Mouse (Mus musculus) forebrain, embryonic 10.5 days (tissue): ENCODE measurements at regions not wholly inside any gene's neighbourhood (a gene's known extent, or its start where the extent isn't known, plus 50 kb on each side); places are given as distances from the start of the nearest gene placed in this dataset.
"Not testable (repeated sequence)": the region's sequence is repeated elsewhere in the genome, so short reads cannot be mapped to it uniquely, and the experiment has no call there.

ENCODE experiments used
- DNase-seq: peaks from one replicate; pipeline ENCODE4 v3.0.0-alpha.2; 2017; ENCODE audit warnings: low spot score; ENCODE audit errors: extremely low spot score
- H3K27ac ChIP-seq: fragments of 300-500 bp; sonication (generic); 2 replicates; pipeline ENCODE4 v1.5.1; 2016; ENCODE audit warnings: mild to moderate bottlenecking
- H3K27me3 ChIP-seq: fragments of 300-500 bp; sonication (generic); 2 replicates; pipeline ENCODE4 v1.6.1; 2016; ENCODE audit warnings: mild to moderate bottlenecking; ENCODE audit not compliant: poor library complexity, severe bottlenecking
- H3K36me3 ChIP-seq: fragments of 300-500 bp; sonication (generic); replicated peaks from 2 replicates; pipeline ENCODE4 v1.6.1; 2016; ENCODE audit warnings: mild to moderate bottlenecking, moderate library complexity
- H3K4me1 ChIP-seq: fragments of 300-500 bp; sonication (generic); 2 replicates; pipeline ENCODE4 v1.6.1; 2016
- H3K4me3 ChIP-seq: fragments of 300-500 bp; sonication (generic); 2 replicates; pipeline ENCODE4 v1.5.1; 2016; ENCODE audit warnings: mild to moderate bottlenecking, moderate library complexity
- H3K9me3 ChIP-seq: fragments of 300-500 bp; sonication (generic); 2 replicates; pipeline ENCODE4 v1.6.1; 2016; ENCODE audit warnings: mild to moderate bottlenecking, moderate library complexity
- WGBS: fragments of 180-500 bp; shearing (Covaris S2); methylation state at CpG from one replicate; pipeline ENCODE4 v1.1.7; 2016; 5-methylcytosine and 5-hydroxymethylcytosine counted together

DNA sequence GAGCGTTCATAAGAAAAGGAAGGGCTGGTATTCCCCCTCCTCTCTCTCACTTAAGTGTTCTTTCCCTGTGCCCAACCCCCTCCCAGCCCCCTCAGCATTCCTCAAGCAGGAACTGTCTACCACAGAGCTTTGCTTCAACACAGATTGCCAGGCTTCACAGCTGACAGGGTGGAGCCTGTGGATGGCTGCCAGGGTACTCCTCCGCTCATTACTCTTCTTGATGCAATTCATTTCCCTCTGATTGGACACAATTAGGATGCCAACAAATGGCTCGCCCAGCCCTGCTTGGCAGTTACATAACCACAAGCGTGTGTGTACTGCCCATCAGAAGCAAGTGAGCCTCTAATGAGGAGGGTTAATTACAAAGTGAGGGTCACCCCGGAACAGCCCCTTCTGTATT lies 116.5 kb upstream of the Galnt18 start:
- H3K4me1 ChIP-seq, result no peaks in the 10 kb centered on the region
- 77% methylated on average over 5 of the region's 5 CpGs for WGBS
- H3K27me3 ChIP-seq, result no peaks in the 10 kb centered on the region
- H3K4me3 ChIP-seq, result no peak overlapping the region
- H3K36me3 ChIP-seq, result no peaks in the 10 kb centered on the region
- H3K27ac ChIP-seq, result no peak overlapping the region
- DNase-seq, result no peak
- H3K9me3 ChIP-seq, result no peaks in the 10 kb centered on the region

GRCm38 (mm10) chr7:111882991-111883390 lies 103.2 kb upstream of the Galnt18 start:
- WGBS, result 88% methylated on average over 2 of the region's 2 CpGs
- Histone ChIP-seq H3K4me1 (0 out of 2 replicates have a peak, but pooled peaks cover 4% of the 10 kb centered on the region), H3K27me3 (no peaks in the 10 kb centered on the region), H3K27ac (no peak overlapping the region), H3K4me3 (no peak overlapping the region), H3K9me3 (no peaks in the 10 kb centered on the region), H3K36me3 (no peaks in the 10 kb centered on the region)
- no peak for DNase-seq

GRCm38 (mm10) chr7:111880067-111880675 lies 100.4 kb upstream of the Galnt18 start:
- no peaks in the 10 kb centered on the region for H3K9me3 ChIP-seq
- DNase-seq, result no peak
- H3K4me3 ChIP-seq, result no peak overlapping the region
- H3K36me3 ChIP-seq, result no peaks in the 10 kb centered on the region
- 0 out of 2 replicates have a peak, but pooled peaks cover 4% of the 10 kb centered on the region for H3K4me1 ChIP-seq
- no peaks in the 10 kb centered on the region for H3K27me3 ChIP-seq
- no peak overlapping the region for H3K27ac ChIP-seq
- WGBS, result 87% methylated on average over 4 of the region's 4 CpGs

GRCm38 (mm10) chr7:111877591-111877990 lies 97.8 kb upstream of the Galnt18 start:
- Histone ChIP-seq H3K4me3 (no peak overlapping the region), H3K36me3 (no peaks in the 10 kb centered on the region), H3K4me1 (0 out of 2 replicates have a peak, but pooled peaks cover 4% of the 10 kb centered on the region), H3K9me3 (no peaks in the 10 kb centered on the region), H3K27ac (no peak overlapping the region), H3K27me3 (no peaks in the 10 kb centered on the region)
- WGBS, result 94% methylated on average over 1 of the region's 1 CpGs
- no peak for DNase-seq

DNA sequence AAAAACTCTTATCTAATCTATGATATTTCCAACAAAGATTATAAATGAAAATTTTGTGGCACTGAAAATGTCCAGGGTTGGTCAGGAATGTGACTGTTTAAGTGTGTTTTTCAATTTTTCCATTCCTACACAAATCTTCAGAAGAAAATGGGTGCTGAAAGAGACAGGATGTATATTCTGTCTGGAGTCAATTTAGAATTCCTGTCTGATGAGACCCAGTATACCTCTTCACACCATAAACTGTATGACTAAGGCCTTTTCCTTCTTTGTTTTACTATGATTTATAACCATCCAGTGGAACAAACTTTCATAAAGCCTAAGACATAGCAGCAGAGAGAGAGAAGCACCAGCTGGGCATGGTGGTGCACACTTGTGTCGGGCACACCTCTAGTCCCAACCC lies 96.2 kb upstream of the Galnt18 start:
- Histone ChIP-seq H3K27ac (no peak overlapping the region), H3K36me3 (no peaks in the 10 kb centered on the region), H3K4me1 (0 out of 2 replicates have a peak, but pooled peaks cover 4% of the 10 kb centered on the region), H3K4me3 (no peak overlapping the region), H3K9me3 (no peaks in the 10 kb centered on the region), H3K27me3 (no peaks in the 10 kb centered on the region)
- no peak for DNase-seq
- WGBS, result 85% methylated on average over 1 of the region's 1 CpGs

DNA sequence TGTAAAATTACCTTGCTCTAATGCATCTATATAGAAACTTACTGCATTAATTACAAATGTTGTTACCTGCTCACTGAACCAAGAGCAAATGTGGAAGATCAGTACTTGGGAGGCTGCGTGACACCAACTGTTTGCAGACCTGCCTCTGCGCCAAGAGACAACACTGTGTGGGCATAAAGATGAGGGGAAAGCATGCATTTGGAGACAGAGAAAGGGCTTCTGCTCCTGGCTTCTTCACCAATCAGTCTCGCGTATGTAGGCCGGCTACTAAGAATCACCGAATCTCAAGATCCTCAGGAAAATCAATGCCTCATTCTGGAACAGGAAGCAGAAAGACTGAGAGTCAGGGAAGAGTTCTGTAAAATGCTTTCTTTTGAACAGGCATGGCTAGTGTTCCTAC lies 89.6 kb upstream of the Galnt18 start:
- no peaks in the 10 kb centered on the region for H3K36me3 ChIP-seq
- 98% methylated on average over 6 of the region's 6 CpGs for WGBS
- no peak overlapping the region for H3K4me3 ChIP-seq
- H3K4me1 ChIP-seq, result no peaks in the 10 kb centered on the region
- no peaks in the 10 kb centered on the region for H3K27me3 ChIP-seq
- no peak for DNase-seq
- no peaks in the 10 kb centered on the region for H3K9me3 ChIP-seq
- H3K27ac ChIP-seq, result no peak overlapping the region

DNA sequence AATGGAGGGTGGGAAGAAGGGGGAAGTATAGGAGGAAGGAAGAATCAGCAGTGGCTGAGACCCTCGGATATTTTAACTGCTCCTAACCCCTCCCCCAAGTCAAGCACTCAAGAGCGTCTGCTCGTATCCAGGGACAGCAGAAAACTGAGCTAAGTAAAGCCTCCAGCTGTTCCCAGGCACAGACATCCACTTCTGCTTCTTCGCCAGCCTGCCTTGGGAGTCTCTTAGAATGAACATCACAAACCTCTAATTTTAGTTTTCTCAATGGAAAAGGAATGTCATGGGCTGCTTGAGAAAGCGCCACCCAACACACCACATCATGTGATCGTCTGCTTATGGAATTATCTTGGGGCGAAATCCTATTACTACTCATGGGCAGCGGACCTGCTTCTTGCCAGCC lies 83.3 kb upstream of the Galnt18 start:
- 78% methylated on average over 8 of the region's 8 CpGs for WGBS

GRCm38 (mm10) chr7:111858291-111858690 lies 78.5 kb upstream of the Galnt18 start:
- not testable (repeated sequence) for DNase-seq, H3K27ac ChIP-seq, H3K36me3 ChIP-seq, H3K4me3 ChIP-seq, H3K27me3 ChIP-seq, H3K4me1 ChIP-seq, H3K9me3 ChIP-seq
- WGBS, result 90% methylated on average over 8 of the region's 8 CpGs

More for the DNA sequence above, 83.3 kb upstream of the Galnt18 start:
- Histone ChIP-seq H3K27me3 (no peaks in the 10 kb centered on the region), H3K36me3 (no peaks in the 10 kb centered on the region), H3K4me3 (no peak overlapping the region), H3K4me1 (no peaks in the 10 kb centered on the region), H3K9me3 (no peaks in the 10 kb centered on the region), H3K27ac (no peak overlapping the region)
- DNase-seq, result no peak

- WGBS, result 85% methylated on average over 5 of the region's 5 CpGs
- DNase-seq, result no peak
- H3K4me1 ChIP-seq, result no peaks in the 10 kb centered on the region
- H3K27me3 ChIP-seq, result no peaks in the 10 kb centered on the region
- H3K4me3 ChIP-seq, result no peak overlapping the region
- no peaks in the 10 kb centered on the region for H3K9me3 ChIP-seq
- H3K27ac ChIP-seq, result no peak overlapping the region
- H3K36me3 ChIP-seq, result no peaks in the 10 kb centered on the region
Observed at GRCm38 (mm10) chr7:111856977-111857376, 77.2 kb upstream of the Galnt18 start.

GRCm38 (mm10) chr7:111855309-111855708 lies 75.5 kb upstream of the Galnt18 start:
- Histone ChIP-seq H3K4me3 (no peak overlapping the region), H3K36me3 (no peaks in the 10 kb centered on the region), H3K9me3 (no peaks in the 10 kb centered on the region), H3K4me1 (no peaks in the 10 kb centered on the region), H3K27ac (no peak overlapping the region), H3K27me3 (no peaks in the 10 kb centered on the region)
- WGBS, result 77% methylated on average over 3 of the region's 3 CpGs
- DNase-seq, result no peak

DNA sequence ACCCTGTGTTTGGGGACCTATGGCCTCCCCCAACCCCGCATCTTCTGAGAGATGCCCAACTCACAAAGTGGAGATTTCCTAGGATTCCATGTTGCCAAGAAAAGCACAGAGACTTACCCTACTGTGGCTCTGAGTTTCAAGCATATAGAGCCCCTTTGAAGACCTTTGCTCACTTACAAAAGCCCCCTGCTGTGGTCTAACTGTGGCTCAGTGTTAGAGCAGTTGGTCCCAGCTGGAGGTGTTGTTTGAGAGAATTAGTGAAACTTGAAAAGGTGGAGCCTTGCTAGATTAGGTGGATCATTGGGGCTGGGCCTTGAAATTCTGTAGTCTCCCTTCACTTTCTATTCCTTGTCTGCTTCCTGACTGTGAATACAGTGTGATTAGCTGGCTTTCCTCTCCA lies 66.6 kb upstream of the Galnt18 start:
- no peak for DNase-seq
- no peaks in the 10 kb centered on the region for H3K9me3 ChIP-seq
- H3K4me1 ChIP-seq, result peaks cover 5% of the 10 kb centered on the region; the same call in 1 of the 2 replicates
- no peak overlapping the region for H3K27ac ChIP-seq
- H3K27me3 ChIP-seq, result no peaks in the 10 kb centered on the region
- no peaks in the 10 kb centered on the region for H3K36me3 ChIP-seq
- H3K4me3 ChIP-seq, result no peak overlapping the region
- 25% methylated on average over 1 of the region's 1 CpGs for WGBS

- Histone ChIP-seq H3K27me3 (no peaks in the 10 kb centered on the region), H3K4me1 (peaks cover 5% of the 10 kb centered on the region; the same call in 1 of the 2 replicates), H3K27ac (no peak overlapping the region), H3K9me3 (no peaks in the 10 kb centered on the region), H3K36me3 (no peaks in the 10 kb centered on the region), H3K4me3 (no peak overlapping the region)
- WGBS, result 87% methylated on average over 4 of the region's 4 CpGs
- DNase-seq, result no peak
Observed at GRCm38 (mm10) chr7:111843715-111844114, 63.9 kb upstream of the Galnt18 start.

DNA sequence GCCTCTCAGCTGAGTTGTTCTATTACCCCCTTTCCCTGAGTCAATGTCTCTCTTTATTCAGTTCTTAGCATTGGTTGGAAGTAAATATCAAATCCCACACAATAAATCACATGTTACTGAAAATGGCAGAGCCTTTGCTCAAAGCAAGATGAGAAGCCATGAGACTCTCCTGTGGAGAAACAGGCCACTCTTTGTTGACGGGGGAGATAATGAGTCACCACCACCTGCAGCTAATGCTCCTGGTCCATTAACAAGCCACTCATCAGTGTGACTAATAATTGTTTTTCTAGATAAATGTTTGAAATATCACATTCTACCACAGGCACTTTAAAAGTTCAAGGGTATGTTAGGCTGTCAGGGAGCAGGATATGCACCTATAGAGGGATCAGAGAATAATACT lies 61.0 kb upstream of the Galnt18 start:
- H3K9me3 ChIP-seq, result no peaks in the 10 kb centered on the region
- H3K4me3 ChIP-seq, result no peak overlapping the region
- no peaks in the 10 kb centered on the region for H3K27me3 ChIP-seq
- H3K4me1 ChIP-seq, result no peaks in the 10 kb centered on the region
- H3K36me3 ChIP-seq, result no peaks in the 10 kb centered on the region
- 88% methylated on average over 1 of the region's 1 CpGs for WGBS
- H3K27ac ChIP-seq, result no peak overlapping the region
- no peak for DNase-seq

DNA sequence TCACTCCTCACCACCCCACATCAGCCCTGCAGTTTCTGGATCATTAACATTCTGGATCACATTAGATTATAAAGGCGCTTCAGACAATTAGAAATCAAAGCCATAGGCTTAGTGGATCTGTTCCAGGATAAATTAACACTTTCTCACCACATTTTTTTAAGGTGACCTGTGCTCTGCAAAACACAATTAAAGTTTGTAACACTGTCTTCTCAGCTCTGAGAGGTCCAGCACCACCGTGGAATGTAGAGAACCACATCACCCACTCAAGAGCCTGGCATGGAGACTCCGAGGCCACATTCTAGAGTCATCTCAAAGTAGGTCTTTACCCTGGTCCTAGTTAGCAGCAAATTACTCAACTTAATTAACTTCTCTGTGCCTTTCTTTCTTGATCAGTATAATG lies 58.4 kb upstream of the Galnt18 start:
- DNase-seq, result no peak
- WGBS, result 88% methylated on average over 3 of the region's 3 CpGs
- no peaks in the 10 kb centered on the region for H3K4me1 ChIP-seq

More for the DNA sequence above, 58.4 kb upstream of the Galnt18 start:
- H3K27ac ChIP-seq, result no peak overlapping the region
- no peak overlapping the region for H3K4me3 ChIP-seq
- no peaks in the 10 kb centered on the region for H3K36me3 ChIP-seq
- no peaks in the 10 kb centered on the region for H3K9me3 ChIP-seq
- no peaks in the 10 kb centered on the region for H3K27me3 ChIP-seq
